Mouse (Mus musculus): Measurements from ENCODE around the gene Pp2d1. TPM values are rescaled to one million over a fixed set of nuclear protein-coding genes. Genes with fewer than 3 reads are reported as not detected.
A peak's percentile ranks its signal among the peaks of the same experiment; 100 is the strongest.

The Pp2d1 gene
- polyA plus RNA-seq, 1 experiment = not detected

- no peaks in the 10 kb centered on the region for H3K27me3 ChIP-seq (replicated peaks; ENCODE audit: control insufficient read depth, insufficient read depth, low read length)
- no peak overlapping the region for H3K4me3 ChIP-seq (ENCODE audit: insufficient read depth, low read depth, low read length)
- peak; percentile 46 for DNase-seq
- peaks cover 23% of the 10 kb centered on the region for H3K4me1 ChIP-seq (ENCODE audit: control insufficient read depth, insufficient read depth, low read length)
- 53% methylated on average over 10 of the region's 10 CpGs for WGBS
- no peaks in the 10 kb centered on the region for H3K36me3 ChIP-seq (ENCODE audit: control insufficient read depth, insufficient read depth, low read length)
- peak overlapping the region; percentile 18 for H3K27ac ChIP-seq (ENCODE audit: insufficient read depth, low read depth, low read length)
- TF ChIP-seq CTCF (conservative IDR thresholded peaks at IDR 0.05; ENCODE audit: insufficient read depth, insufficient read length, low read depth, low read length) (no peak), POLR2A (IDR thresholded peaks at IDR 0.05; ENCODE audit: low read depth, low read length) (no peak)
These were observed 31.2 kb upstream of the Pp2d1 start for GRCm38 (mm10) chr17:53570361-53570875.

DNA sequence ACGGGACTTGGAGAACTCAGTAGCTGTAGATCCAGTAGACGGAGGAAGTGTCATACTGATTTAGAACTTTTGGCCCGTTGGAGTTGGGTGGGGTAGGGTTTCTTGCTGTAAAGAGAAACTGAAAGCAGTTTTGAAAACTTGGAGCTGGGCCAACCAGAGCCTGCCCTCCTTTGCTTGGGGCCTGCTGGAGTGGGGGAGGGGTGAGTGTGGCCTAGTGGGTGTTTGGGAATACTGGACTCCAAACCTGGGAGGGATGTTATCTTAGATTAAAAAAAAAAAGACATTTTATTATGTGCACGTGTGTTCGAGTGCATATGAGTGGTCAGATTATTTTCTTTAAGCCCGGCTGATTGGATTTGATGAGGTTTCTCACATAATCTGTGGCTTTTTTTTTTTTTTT lies 30.6 kb upstream of the Pp2d1 start:
- Histone ChIP-seq H3K27ac (ENCODE audit: insufficient read depth, low read depth, low read length) (peak overlapping the region; percentile 76), H3K4me1 (ENCODE audit: control insufficient read depth, insufficient read depth, low read length) (peaks cover 23% of the 10 kb centered on the region), H3K36me3 (ENCODE audit: control insufficient read depth, insufficient read depth, low read length) (no peaks in the 10 kb centered on the region), H3K4me3 (ENCODE audit: insufficient read depth, low read depth, low read length) (peak overlapping the region; percentile 14; the same call in 1 of the 2 replicates), H3K27me3 (replicated peaks; ENCODE audit: control insufficient read depth, insufficient read depth, low read length) (no peaks in the 10 kb centered on the region)
- DNase-seq = peak; percentile 92
- TF ChIP-seq POLR2A (IDR thresholded peaks at IDR 0.05; ENCODE audit: low read depth, low read length) (no peak), CTCF (conservative IDR thresholded peaks at IDR 0.05; ENCODE audit: insufficient read depth, insufficient read length, low read depth, low read length) (no peak)
- WGBS = 15% methylated on average over 6 of the region's 6 CpGs

- no peaks in the 10 kb centered on the region for H3K27me3 ChIP-seq (replicated peaks; ENCODE audit: control insufficient read depth, insufficient read depth, low read length)
- peak overlapping the region; percentile 99; the same call in 1 of the 2 replicates for H3K4me3 ChIP-seq (ENCODE audit: insufficient read depth, low read depth, low read length)
- TF ChIP-seq CTCF (conservative IDR thresholded peaks at IDR 0.05; ENCODE audit: insufficient read depth, insufficient read length, low read depth, low read length) = no peak
- no peak for TF ChIP-seq POLR2A (IDR thresholded peaks at IDR 0.05; ENCODE audit: low read depth, low read length)
- peak overlapping the region; percentile 2; the same call in 1 of the 2 replicates for H3K27ac ChIP-seq (ENCODE audit: insufficient read depth, low read depth, low read length)
- H3K4me1 ChIP-seq (ENCODE audit: control insufficient read depth, insufficient read depth, low read length) = peaks cover 23% of the 10 kb centered on the region
- WGBS = 55% methylated on average over 8 of the region's 8 CpGs
- H3K36me3 ChIP-seq (ENCODE audit: control insufficient read depth, insufficient read depth, low read length) = no peaks in the 10 kb centered on the region
- DNase-seq = no peak
These were observed 29.6 kb upstream of the Pp2d1 start for GRCm38 (mm10) chr17:53568734-53569386.

DNA sequence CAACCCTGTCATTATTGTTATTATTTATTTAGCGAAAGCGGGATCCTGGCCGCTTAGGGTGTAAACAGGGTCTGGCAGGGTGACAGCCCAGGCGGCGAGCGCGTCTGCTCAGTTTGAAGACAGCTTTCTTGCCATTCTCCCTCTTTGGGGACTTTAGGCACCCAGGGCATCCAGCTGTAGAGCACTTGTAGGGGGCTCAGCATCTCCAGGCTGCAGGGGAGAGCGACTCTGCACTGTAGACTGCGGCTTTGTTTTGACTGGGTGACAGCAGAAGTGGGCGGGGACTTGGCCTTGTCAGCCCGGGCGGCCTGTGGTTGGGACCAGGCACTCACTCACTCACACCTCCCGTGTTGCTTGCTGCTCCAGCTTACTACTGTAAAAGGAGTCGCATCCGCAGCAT lies 28.9 kb upstream of the Pp2d1 start:
- peak overlapping the region; percentile 2; the same call in 1 of the 2 replicates for H3K27ac ChIP-seq (ENCODE audit: insufficient read depth, low read depth, low read length)
- peaks cover 20% of the 10 kb centered on the region for H3K4me1 ChIP-seq (ENCODE audit: control insufficient read depth, insufficient read depth, low read length)
- H3K4me3 ChIP-seq (ENCODE audit: insufficient read depth, low read depth, low read length) = peak overlapping the region; percentile 99
- H3K27me3 ChIP-seq (replicated peaks; ENCODE audit: control insufficient read depth, insufficient read depth, low read length) = no peaks in the 10 kb centered on the region
- peak; percentile 89 for DNase-seq
- no peaks in the 10 kb centered on the region for H3K36me3 ChIP-seq (ENCODE audit: control insufficient read depth, insufficient read depth, low read length)
- TF ChIP-seq CTCF (conservative IDR thresholded peaks at IDR 0.05; ENCODE audit: insufficient read depth, insufficient read length, low read depth, low read length) = no peak
- no peak for TF ChIP-seq POLR2A (IDR thresholded peaks at IDR 0.05; ENCODE audit: low read depth, low read length)
- under 1% methylated on average over 15 of the region's 15 CpGs for WGBS

- Histone ChIP-seq H3K36me3 (ENCODE audit: control insufficient read depth, insufficient read depth, low read length) (no peaks in the 10 kb centered on the region), H3K4me1 (ENCODE audit: control insufficient read depth, insufficient read depth, low read length) (peaks cover 19% of the 10 kb centered on the region), H3K4me3 (ENCODE audit: insufficient read depth, low read depth, low read length) (peak overlapping the region; percentile 99), H3K27me3 (replicated peaks; ENCODE audit: control insufficient read depth, insufficient read depth, low read length) (no peaks in the 10 kb centered on the region), H3K27ac (ENCODE audit: insufficient read depth, low read depth, low read length) (peak overlapping the region; percentile 92)
- under 1% methylated on average over 67 of the region's 67 CpGs for WGBS
- peak; percentile 57 for DNase-seq
- 0 out of 2 replicates have a peak, but pooled peaks have one; percentile 7 for TF ChIP-seq CTCF (conservative IDR thresholded peaks at IDR 0.05; ENCODE audit: insufficient read depth, insufficient read length, low read depth, low read length)
- TF ChIP-seq POLR2A (IDR thresholded peaks at IDR 0.05; ENCODE audit: low read depth, low read length) = no peak
These were observed 28.3 kb upstream of the Pp2d1 start for GRCm38 (mm10) chr17:53567346-53568101.

GRCm38 (mm10) chr17:53566919-53567345 lies 27.7 kb upstream of the Pp2d1 start:
- Histone ChIP-seq H3K36me3 (ENCODE audit: control insufficient read depth, insufficient read depth, low read length) (no peaks in the 10 kb centered on the region), H3K27me3 (replicated peaks; ENCODE audit: control insufficient read depth, insufficient read depth, low read length) (no peaks in the 10 kb centered on the region), H3K4me3 (ENCODE audit: insufficient read depth, low read depth, low read length) (peak overlapping the region; percentile 99), H3K27ac (ENCODE audit: insufficient read depth, low read depth, low read length) (peak overlapping the region; percentile 92), H3K4me1 (ENCODE audit: control insufficient read depth, insufficient read depth, low read length) (peaks cover 15% of the 10 kb centered on the region; the same call in 1 of the 2 replicates)
- DNase-seq = peak; percentile 88
- TF ChIP-seq POLR2A (IDR thresholded peaks at IDR 0.05; ENCODE audit: low read depth, low read length) (no peak), CTCF (conservative IDR thresholded peaks at IDR 0.05; ENCODE audit: insufficient read depth, insufficient read length, low read depth, low read length) (peak; percentile 30; the same call in 1 of the 2 replicates)
- 2% methylated on average over 44 of the region's 51 CpGs for WGBS

All from kidney, adult 2 months (tissue).